Mouse (Mus musculus) midbrain, embryonic 14.5 days (tissue): ENCODE data around the gene Kmt2e. TPM values are rescaled to one million over a fixed set of nuclear protein-coding genes. Genes with fewer than 3 reads are reported as not detected.
A peak's percentile ranks its signal among the peaks of the same experiment; 100 is the strongest.

Experiments used
- ATAC-seq: fragments of 200-750 bp; cut with Nextera tagmentation; 2 replicates; pipeline ENCODE4 v1.8.0; 2017; ENCODE audit warnings: moderate number of reproducible peaks, moderate library complexity; ENCODE audit not compliant: low FRiP score, low TSS enrichment
- DNase-seq: peaks from one replicate; pipeline ENCODE4 v3.0.0-alpha.2; 2015
- H3K27ac ChIP-seq: fragments of 300-500 bp; sonication (generic); replicated peaks from 2 replicates; pipeline ENCODE4 v1.5.1; 2014; ENCODE audit warnings: mild to moderate bottlenecking, low read depth, low read length, moderate library complexity
- H3K27me3 ChIP-seq: fragments of 300-500 bp; sonication (generic); 2 replicates; pipeline ENCODE4 v1.6.1; 2014; ENCODE audit warnings: low read length, control low read depth, mixed read lengths; ENCODE audit not compliant: control insufficient read depth, insufficient read depth
- H3K36me3 ChIP-seq: fragments of 300-500 bp; sonication (generic); 2 replicates; pipeline ENCODE4 v1.6.1; 2014; ENCODE audit warnings: low read length, control low read depth; ENCODE audit not compliant: control insufficient read depth, insufficient read depth
- H3K4me1 ChIP-seq: fragments of 300-500 bp; sonication (generic); 2 replicates; pipeline ENCODE4 v1.6.1; 2014; ENCODE audit warnings: mild to moderate bottlenecking, antibody characterized with exemption, low read length, control low read depth; ENCODE audit not compliant: control insufficient read depth, insufficient read depth
- H3K4me2 ChIP-seq: fragments of 300-500 bp; sonication (generic); 2 replicates; pipeline ENCODE4 v1.6.1; 2014; ENCODE audit warnings: mild to moderate bottlenecking, low read length, moderate library complexity
- H3K4me3 ChIP-seq: fragments of 300-500 bp; sonication (generic); replicated peaks from 2 replicates; pipeline ENCODE4 v1.5.1; 2014; ENCODE audit warnings: low read depth, low read length
- H3K9ac ChIP-seq: fragments of 300-500 bp; sonication (generic); replicated peaks from 2 replicates; pipeline ENCODE4 v1.6.1; 2014; ENCODE audit warnings: mild to moderate bottlenecking, low read length, moderate library complexity
- H3K9me3 ChIP-seq: fragments of 300-500 bp; sonication (generic); 2 replicates; pipeline ENCODE4 v1.6.1; 2016; ENCODE audit warnings: low read length, control low read depth, mixed read lengths; ENCODE audit not compliant: control insufficient read depth
- whole genome bisulfite sequencing: fragments of 180-500 bp; shearing (Covaris S2); extraction: QIAGEN DNeasy Blood & Tissue Kit; methylation state at CpG from one replicate; pipeline ENCODE4 v1.1.7; 2014; 5-methylcytosine and 5-hydroxymethylcytosine counted together
- polyA plus RNA-seq: library from polyadenylated mRNA; unstranded; fragments of >200 nt; fragmentation: Nextera tagmentation; extraction: Ambion mirVana; gene quantifications from 2 replicates; pipeline ENCODE4 v1.2.1, GENCODE M21; 2014

Gene Kmt2e
- polyA plus RNA-seq, 1 experiment from 2014 or later = 152 TPM

DNA sequence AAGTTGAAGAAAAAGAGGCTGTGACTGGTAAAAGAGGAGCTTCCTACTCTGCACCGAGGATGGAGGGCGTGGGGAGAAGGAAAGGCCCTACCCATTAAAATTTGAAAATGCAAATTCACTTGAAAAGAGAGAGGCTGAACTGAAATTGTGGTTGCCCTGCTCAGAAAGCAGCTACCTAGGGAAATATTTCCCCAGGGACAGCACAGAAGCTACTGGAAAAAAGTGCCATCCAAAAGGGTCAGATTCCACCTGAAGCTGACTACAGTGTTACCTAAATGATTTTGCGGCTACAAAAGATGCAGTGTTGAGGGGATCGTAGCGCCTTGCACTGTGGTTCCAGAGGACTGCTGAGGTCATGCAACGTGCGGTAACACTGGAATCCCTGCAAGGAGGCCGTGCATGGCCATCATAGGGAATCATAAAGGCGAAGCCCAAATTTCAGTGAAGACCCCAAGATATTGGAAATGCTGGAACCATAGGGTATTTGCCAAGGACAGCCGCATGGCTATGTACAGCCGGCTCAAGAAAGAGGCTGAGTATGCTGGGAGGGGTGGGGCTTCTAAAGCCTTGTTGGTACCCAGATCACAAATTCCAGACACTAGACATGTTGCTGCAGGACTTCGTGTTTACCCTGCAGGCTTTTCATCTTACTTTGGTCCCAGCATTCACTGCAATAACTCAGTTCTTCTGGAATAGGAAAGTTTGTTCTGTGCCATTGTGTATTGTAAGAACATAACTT is 28.4 kb upstream of the Kmt2e start:
- no peak overlapping the region for H3K9ac ChIP-seq
- WGBS = 95% methylated on average over 12 of the region's 12 CpGs
- ATAC-seq (no peak), DNase-seq (no peak)
- H3K36me3 ChIP-seq = peaks cover 31% of the 10 kb centered on the region
- no peaks in the 10 kb centered on the region; the same call in 1 of the 2 replicates for H3K4me1 ChIP-seq
- H3K9me3 ChIP-seq = no peaks in the 10 kb centered on the region
- H3K4me3 ChIP-seq = no peak overlapping the region
- no peak overlapping the region for H3K27ac ChIP-seq
- H3K27me3 ChIP-seq = no peaks in the 10 kb centered on the region
- H3K4me2 ChIP-seq = no peak overlapping the region

DNA sequence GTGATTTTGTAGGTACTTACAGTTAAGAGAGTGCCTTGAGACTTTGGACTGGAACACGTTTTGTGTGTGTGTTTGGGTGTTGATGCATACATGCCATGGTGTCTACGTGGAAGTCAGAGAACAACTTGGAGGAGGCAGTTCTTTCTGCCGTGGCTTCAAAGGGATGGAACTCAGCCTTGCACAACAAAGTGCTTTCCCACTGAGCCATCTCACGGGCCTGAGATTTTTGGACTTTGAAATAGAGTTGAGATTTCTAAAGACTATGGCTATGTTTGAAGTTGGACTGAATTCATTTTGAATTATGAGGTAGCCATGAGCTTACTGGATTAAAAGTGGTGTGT is 27.9 kb upstream of the Kmt2e start:
- Histone ChIP-seq H3K9me3 (no peaks in the 10 kb centered on the region), H3K36me3 (peaks cover 26% of the 10 kb centered on the region), H3K4me1 (no peaks in the 10 kb centered on the region; the same call in 1 of the 2 replicates), H3K27me3 (no peaks in the 10 kb centered on the region), H3K9ac (no peak overlapping the region), H3K4me2 (no peak overlapping the region), H3K4me3 (no peak overlapping the region), H3K27ac (no peak overlapping the region)
- no peak for DNase-seq
- ATAC-seq = no peak
- WGBS = 61% methylated on average over 4 of the region's 4 CpGs

DNA sequence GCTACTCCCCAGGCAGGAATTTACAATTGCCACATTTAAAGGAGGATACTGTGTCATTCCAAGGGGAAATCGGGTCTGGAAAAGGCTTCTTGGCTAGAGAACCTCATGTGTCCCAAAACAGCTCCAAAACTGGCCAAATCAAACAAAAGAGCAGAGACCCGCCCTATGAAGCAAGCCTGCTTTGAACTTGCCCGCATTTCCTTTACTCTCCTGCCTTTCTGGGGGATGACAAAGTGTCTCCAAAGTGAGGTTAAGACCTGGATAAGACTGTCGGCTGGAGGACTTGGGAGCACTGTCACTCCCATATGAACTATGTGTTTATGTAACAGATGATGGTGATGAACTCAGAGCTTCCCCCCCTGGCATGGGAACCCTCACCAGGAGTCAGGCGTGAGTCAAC is 26.1 kb upstream of the Kmt2e start:
- no peaks in the 10 kb centered on the region for H3K9me3 ChIP-seq
- no peak overlapping the region for H3K27ac ChIP-seq
- ATAC-seq = no peak
- DNase-seq = no peak
- no peak overlapping the region for H3K4me3 ChIP-seq
- no peak overlapping the region for H3K9ac ChIP-seq
- peaks cover 21% of the 10 kb centered on the region for H3K36me3 ChIP-seq
- peaks cover 11% of the 10 kb centered on the region for H3K4me1 ChIP-seq
- H3K27me3 ChIP-seq = no peaks in the 10 kb centered on the region
- H3K4me2 ChIP-seq = no peak overlapping the region
- WGBS = 74% methylated on average over 5 of the region's 5 CpGs

DNA sequence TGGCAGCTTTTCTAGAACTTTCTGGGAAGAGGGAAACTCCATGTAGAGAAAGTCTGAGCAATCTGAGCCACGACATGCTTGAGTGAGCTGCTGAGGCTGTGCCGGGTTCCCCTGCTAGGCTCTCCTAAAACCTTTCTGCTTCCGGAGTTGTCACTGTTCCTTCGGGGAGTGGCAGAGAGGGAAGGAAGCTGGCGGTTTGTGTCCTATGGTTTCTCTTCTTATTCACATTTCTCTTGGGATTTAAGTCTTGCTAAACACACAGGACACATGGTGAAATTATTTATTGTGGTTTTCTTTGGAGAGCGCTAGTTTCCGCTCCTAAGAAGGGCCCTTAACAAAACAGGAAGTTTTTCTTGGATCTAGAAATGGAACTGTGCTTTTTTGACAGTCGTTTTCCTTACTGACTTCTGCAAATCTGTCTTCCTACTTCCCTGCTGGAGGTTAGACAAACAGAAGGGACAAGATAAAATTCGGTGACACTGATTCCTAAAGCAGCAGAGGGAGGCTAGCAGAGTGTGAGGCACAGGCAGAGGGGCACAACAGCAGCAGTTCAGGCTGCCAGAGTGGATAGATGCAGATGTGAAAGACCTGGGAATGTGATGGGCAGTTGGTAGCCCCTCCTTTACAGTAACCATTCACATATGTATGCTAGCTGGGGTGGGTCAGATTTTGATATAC is 24.1 kb upstream of the Kmt2e start:
- Histone ChIP-seq H3K4me2 (no peak overlapping the region), H3K36me3 (peaks cover 21% of the 10 kb centered on the region), H3K9ac (no peak overlapping the region), H3K4me3 (no peak overlapping the region), H3K27ac (no peak overlapping the region), H3K9me3 (no peaks in the 10 kb centered on the region), H3K4me1 (peaks cover 32% of the 10 kb centered on the region), H3K27me3 (no peaks in the 10 kb centered on the region)
- ATAC-seq (no peak), DNase-seq (no peak)
- WGBS = 48% methylated on average over 9 of the region's 9 CpGs

DNA sequence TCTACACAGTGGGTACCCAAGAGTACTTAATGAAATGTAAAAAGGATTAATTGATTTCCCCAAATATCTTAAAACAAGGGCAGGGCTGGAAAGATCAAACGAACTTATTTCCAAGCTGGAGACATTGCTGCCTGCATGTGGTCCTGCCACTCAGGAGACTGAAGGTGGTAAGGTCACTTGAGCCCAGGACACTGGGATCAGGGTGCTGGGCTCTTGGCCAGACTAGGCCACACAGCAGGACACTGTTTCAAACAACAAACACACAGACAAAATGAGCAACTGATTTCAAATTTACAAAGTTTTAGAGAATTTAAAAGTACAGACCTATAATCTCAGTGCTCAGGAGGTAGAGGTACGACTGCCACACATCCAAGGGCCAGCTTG is 23.5 kb upstream of the Kmt2e start:
- Histone ChIP-seq H3K27me3 (no peaks in the 10 kb centered on the region), H3K9ac (no peak overlapping the region), H3K9me3 (no peaks in the 10 kb centered on the region), H3K4me3 (no peak overlapping the region), H3K27ac (no peak overlapping the region), H3K4me1 (peaks cover 36% of the 10 kb centered on the region), H3K4me2 (no peak overlapping the region), H3K36me3 (peaks cover 21% of the 10 kb centered on the region)
- no peak for ATAC-seq
- WGBS = 59% methylated on average over 2 of the region's 2 CpGs
- no peak for DNase-seq

DNA sequence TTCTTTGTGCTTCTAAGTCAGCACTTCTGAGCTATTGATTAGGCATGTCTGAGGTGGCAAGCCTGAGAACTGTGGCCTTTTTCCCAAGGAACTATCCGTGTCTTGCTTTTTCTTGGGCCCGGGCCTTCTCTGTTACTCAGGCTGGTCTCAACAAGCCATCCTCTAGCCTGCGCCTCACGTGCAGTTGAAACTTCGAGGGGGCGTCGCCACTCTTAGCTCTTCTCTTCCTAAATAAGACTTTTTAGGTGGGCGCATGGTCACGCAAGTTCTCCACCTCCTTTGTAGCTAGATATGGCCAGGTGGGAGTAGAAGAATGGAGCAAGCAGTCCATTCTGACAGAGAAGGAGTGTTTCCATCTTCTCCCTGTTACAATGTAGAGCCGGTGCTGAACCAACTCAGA is 22.6 kb upstream of the Kmt2e start:
- Histone ChIP-seq H3K27me3 (no peaks in the 10 kb centered on the region), H3K4me1 (peaks cover 41% of the 10 kb centered on the region), H3K4me3 (no peak overlapping the region), H3K9ac (no peak overlapping the region), H3K9me3 (no peaks in the 10 kb centered on the region), H3K27ac (no peak overlapping the region; the same call in 1 of the 2 replicates), H3K4me2 (no peak overlapping the region), H3K36me3 (peaks cover 16% of the 10 kb centered on the region)
- no peak for DNase-seq
- 91% methylated on average over 10 of the region's 10 CpGs for WGBS
- no peak for ATAC-seq

DNA sequence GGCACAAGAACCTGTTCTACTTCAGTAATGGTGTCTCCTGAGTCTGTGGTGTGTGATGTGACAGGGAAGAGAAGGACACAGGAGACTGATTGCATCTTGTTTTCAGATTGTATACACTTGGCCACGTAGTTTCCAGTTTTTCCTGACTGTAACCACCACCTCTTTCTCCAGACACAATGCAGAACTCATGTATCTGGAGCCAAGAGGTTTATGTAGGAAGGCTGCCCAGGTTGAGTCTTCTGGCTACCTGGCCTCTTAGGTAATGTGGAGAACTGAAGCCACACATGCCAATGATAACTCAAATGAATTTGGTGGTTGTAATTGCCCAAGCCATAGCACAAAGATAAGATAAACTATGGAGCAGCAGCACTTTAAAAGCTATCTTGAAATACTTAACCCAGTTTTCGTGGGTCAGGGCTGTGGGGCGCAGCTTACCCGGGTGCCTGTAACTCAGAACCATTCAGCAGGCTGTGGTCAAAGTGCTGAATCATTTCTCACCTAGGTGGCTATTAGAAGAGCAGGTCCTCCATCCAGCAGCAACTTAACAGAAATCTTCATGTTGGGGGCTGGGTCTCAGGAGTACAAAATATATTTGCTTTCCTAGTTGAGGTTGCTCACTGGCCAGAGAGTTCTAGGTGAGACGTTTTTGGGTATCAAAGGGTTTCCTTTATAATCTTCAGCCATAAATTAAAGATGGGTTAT is 21.8 kb upstream of the Kmt2e start:
- peaks cover 46% of the 10 kb centered on the region for H3K4me1 ChIP-seq

DNA sequence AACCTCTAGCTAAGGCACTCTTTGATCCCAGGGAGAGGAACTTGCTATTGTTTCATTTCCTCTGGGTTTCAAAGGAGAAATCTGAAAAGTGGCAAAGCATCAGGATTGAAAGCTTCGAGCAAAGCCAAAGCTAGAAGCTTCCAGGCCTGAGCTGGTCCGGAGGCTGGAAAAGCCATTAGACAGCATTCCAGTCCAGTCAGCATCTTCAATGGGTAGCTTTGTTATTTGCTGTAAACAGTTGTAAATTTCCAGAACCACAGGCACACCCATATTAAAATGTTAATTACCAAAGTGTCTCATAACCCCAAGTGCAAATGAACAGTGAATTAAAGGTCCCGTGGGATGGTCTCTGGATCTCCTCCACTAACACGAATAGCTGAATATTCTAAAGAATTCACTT is 21.2 kb upstream of the Kmt2e start:
- Histone ChIP-seq H3K4me3 (no peak overlapping the region), H3K27ac (peak overlapping the region; percentile 82), H3K4me2 (0 out of 2 replicates have a peak overlapping the region, but pooled peaks have one; percentile 12), H3K4me1 (peaks cover 52% of the 10 kb centered on the region), H3K9me3 (no peaks in the 10 kb centered on the region), H3K36me3 (peaks cover 22% of the 10 kb centered on the region), H3K9ac (0 out of 2 replicates have a peak overlapping the region, but pooled peaks have one; percentile 31), H3K27me3 (no peaks in the 10 kb centered on the region)
- no peak for ATAC-seq
- WGBS = 37% methylated on average over 4 of the region's 4 CpGs
- DNase-seq = no peak

More for the DNA sequence above, 21.8 kb upstream of the Kmt2e start:
- Histone ChIP-seq H3K36me3 (peaks cover 22% of the 10 kb centered on the region), H3K27me3 (no peaks in the 10 kb centered on the region), H3K9me3 (no peaks in the 10 kb centered on the region), H3K4me3 (no peak overlapping the region), H3K27ac (no peak overlapping the region), H3K9ac (no peak overlapping the region), H3K4me2 (no peak overlapping the region)
- 91% methylated on average over 5 of the region's 5 CpGs for WGBS
- DNase-seq (no peak), ATAC-seq (no peak)
